Mouse (Mus musculus) gastrocnemius, adult 18-20 months (tissue): ENCODE data around the gene Uts2r. TPM values are rescaled to one million over a fixed set of nuclear protein-coding genes. Genes with fewer than 3 reads are reported as not detected.

Source experiments
- DNase-seq: peaks from one replicate; pipeline ENCODE4 v3.0.0; 2021; ENCODE audit warnings: low spot score
- total RNA-seq, 2 experiments: library from RNA; stranded (reverse); gene quantifications; 2 replicates each; pipeline ENCODE4 v1.2.3; 2021

Uts2r gene
- total RNA-seq, 2 experiments from 2014 or later: 0.62 to 1.0 TPM

DNA sequence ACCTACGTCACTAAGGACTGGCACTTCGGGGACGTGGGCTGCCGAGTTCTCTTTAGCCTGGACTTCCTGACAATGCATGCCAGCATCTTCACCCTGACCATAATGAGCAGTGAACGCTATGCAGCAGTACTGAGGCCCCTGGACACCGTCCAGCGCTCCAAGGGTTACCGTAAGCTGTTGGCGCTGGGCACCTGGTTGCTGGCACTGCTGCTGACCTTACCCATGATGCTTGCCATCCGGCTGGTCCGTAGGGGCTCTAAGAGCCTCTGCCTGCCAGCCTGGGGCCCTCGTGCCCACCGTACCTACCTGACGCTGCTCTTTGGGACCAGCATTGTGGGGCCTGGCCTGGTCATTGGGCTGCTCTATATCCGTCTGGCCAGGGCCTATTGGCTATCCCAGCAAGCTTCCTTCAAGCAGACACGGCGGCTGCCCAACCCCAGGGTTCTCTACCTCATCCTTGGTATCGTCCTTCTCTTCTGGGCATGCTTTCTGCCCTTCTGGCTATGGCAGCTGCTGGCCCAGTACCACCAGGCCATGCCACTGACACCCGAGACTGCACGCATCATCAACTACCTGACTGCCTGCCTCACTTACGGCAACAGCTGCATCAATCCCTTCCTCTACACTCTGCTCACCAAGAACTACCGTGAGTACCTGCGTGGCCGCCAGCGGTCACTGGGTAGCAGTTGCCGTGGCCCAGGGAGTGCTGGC, 720 bp downstream of the Uts2r start:
- DNase-seq: peak; percentile 82

DNA sequence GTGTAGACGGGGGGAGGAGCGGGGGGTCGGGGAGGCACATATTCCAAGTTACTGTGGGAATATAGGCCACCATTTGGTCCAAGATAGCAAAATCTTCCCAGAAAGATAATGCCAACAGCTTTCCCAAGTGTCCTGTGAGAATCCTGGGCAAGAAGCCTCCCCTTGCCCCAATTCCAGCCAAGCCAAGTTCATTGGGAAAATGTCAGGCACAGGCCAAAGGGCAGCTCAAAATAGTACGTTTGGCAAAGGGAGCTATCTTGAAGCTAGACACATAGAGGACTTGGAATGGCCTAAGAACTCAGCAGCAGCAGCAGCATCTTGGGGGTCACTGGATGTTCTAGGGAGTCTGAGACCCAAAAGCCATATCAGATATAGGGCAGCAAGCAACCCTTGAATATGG, 3.7 kb downstream of the Uts2r start:
- DNase-seq: peak; percentile 51

DNA sequence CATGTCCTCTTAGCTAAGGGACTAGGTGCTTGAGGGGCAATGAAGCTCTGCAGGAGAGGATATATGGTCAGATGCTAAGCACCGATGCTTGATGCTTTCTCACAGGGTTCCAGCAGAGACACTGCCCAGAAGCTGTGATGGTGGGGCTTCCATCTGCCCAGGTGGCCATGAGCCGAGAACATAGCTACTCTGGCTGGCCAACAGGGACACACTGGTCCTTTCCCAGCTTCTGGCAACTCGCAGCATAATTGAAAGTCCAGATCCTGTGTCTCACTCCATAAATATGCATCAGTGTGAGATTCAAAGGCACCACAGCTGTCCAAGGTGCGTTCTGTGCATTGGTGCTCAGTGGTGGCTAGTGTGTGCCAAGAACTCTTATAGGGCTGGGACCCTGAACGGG, 13.1 kb downstream of the Uts2r start:
- peak; percentile 58 for DNase-seq

DNA sequence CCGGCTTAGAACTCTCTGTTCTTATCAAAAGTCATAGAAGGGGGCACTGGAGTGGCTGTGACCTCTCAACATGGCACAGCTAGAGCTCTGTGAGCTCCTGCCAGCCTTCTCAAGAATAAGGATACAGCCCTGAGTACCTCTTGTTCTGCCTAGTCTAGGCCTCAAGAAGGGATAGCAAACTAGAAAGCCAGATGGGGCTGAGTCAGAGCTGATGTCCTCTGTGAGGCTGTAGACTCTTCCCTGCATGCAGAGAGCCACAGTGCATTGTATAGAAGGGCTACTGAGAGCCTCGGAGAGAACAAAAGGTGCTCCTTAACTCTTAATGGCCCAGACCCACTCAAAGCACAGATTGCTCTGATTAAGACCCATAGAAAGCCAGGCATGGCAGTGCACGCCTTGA, 14.2 kb downstream of the Uts2r start:
- DNase-seq: no peak

DNA sequence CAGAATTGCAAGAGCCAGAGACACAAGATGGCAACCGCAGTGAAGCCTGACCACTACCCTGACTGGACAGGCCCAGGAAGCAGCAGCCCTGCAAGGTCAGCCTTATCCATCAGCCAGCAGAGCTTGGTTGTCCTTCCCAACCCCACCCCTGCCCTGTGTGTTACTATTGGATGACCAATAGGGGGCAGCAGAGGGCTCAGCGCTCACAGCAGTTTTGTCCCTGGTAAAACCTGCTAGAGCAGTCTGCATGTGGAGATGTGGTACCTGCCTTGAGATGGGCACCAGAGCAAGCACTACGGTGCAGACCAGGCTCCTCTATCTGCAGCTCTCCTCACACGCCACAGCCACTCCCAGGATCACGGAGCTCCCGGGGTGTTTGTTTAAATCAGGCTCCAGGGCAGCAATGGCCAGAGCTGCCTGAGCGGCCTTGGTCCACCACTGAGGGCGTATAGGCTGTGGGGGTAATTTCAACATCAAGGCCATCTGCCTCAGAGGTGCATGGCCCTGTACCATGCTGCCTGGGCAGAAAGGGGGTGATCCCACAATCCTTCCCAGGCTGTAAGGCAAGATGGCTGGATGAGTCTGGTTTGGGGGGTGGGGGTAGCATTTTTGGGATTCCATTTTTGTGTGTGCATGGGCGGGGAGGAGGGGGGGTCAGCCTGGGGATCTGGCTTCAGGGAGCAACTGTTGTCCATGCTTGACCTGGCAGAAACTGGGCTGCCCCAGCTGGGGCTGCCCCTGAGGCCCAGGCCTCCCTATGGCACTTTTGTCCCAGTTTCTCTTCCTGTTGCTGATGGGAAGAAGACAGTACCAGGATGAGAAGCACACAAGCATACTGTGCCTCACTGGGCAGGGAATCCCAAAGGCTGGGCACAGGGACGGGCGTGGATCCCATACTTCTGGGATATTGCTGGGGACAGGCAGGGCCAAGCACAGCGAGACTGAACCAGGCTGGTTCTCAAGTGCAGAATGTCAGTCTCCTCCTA, 16.5 kb downstream of the Uts2r start:
- DNase-seq: peak; percentile 57

DNA sequence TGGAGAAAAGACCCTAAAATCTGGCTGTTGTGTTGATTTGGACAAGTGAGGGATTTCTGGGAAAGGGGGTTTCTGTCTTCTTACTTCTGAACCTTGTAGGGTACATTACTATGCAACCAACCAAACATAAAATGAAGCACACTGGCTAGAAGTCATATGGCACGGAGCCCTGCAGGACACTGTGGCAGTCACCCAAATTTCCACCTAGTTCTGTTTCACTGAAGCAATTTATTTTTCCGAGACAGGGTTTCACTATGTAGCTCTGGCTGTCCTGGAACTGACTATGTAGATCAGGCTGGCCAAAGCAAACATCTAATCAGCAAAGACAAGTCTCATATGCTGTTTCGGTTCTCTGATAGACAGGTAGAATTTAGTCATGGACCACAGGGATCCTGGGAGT, 29.6 kb downstream of the Uts2r start:
- DNase-seq: peak; percentile 64

DNA sequence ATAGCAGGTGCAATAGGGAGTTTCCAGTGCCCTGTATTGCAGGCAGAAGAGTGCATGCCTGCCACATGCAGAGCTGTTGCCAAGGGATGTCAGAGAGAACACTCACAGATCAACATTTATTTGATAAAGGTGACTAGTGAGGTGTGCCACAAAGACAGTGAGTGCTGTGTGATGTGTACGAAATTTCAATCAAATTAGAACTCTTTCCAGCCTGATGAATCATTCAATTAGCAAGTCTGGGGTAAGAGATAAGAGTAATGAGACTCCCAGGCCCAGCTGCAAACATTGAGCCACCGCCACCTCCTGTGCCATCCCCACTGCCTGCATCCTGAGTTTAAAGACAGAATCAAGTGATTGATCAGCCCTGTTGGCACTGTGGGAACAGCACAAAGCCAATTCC, 32.7 kb downstream of the Uts2r start:
- DNase-seq: no peak

DNA sequence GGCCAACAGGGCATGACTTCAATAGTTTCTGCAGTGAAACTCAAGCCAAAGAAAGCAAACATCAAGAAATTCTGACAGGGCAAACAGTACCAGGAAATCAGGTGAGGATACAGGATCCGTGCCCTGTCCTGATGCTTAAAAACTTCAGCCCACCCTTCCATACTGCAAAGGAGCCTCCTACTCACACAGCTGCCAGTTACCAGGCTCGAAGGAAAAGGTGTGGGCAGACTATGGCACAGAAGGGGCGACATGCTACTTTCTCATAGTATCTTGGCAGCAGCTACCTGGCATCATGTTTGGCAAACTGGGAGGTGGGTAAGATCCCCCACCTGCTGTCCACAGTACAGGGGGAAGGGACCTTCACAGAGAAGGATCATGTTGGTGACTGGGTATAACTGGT, 33.3 kb downstream of the Uts2r start:
- no peak for DNase-seq

DNA sequence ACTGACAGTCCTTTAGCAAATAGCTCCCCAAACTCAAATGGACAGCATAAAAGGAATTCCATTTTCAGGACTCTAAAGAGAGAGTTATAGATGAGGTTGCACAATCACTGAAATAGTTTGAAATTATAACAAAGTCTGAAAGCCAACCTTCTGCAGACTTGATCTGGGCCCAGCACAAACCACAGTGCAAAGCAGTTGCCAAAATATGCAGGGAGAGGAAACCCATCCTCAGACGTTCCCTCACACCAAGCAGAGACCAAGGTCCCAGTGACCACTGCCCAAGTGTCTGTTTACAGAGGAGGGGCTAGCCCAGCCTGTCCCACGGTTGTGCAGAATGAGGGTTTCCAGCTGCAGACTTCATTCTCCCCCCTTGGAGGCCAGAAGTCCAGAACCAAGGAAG, 38.6 kb downstream of the Uts2r start:
- no peak for DNase-seq

DNA sequence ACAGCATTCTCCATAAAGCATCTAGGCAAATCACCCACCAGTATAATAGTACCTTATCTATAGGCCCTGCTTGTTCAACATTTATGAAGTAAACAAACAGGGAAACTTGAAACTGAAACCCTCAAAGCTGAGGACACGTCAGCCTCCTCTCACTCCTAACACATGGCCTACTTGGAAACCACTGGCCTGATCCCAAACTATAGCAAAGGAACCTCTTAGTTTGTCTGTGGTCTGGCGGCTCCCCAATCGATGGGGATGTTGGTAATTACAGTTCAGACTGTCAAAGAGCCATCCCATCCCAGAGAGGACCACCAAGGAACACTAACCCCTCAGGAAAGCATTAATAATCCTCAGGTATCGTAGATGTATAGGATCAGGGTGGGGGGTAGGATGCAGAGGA, 39.8 kb downstream of the Uts2r start:
- no peak for DNase-seq

DNA sequence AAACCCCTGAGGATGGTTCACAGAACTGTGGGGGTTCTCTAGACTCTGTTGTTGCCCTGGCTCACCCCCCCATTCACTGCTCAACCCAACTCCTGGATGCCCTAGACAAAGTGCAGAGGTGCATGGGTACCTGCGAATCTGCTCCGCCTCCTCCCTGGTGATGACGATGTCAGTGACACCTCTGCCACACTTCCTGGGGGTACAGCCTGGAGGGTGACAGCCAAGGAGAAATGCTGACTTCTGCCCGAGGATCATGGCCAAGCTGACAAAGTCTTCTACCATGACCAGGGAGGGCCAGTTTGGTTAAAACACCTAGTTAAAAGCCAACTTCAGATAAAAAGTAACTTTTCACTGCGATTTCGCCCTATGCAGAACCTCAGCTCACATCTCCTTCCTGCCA, 40.7 kb downstream of the Uts2r start:
- DNase-seq: no peak

DNA sequence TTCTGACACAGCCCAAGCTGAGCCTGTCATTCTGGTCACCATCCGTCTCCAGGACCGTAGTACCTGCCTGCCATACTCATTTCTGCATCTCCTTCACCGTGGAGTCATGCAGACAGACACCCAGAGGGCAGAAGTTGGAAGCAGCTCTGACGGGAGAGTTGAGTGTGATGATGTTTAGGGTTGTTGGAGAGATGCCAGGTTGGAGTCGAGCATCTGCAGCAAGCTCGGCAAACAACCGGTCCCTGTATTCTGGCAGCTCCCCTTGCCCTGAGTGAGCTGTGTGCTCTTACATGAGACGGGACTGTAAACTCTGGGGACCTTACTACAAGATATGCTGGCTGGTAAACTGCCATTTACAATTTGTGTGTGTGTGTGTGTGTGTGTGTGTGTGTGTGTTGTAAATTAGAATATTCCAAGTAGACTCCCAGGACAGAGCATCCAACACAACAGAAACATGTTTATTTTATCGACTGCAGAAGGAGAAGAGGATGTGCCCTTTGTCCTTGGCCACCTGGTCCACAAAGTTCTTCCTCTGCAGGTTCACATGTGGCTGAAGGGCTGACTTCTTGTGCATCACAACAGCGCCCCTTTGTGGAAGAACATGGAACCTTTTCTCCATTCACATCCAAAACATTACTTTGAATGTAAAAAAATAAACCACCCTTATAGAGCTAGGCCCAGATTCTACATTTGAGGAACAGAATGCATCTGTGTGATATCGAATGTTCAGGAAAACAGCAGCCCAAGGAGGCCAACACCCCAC, 41.5 kb downstream of the Uts2r start:
- peak; percentile 59 for DNase-seq

DNA sequence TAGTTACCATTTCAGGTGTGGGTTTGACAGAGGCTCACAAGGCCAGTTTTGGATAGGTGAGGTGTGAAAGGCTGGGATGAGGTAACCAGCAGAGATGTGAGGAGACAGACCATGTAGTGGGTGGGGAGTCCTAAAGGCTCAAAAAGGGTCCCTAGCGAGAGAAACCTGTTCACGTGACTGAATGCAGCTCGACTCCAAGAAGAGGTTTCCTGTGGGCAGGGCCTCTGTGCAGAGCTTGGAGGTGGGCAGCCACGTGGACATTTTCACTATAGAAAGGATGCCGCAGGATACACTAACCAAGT, 43.7 kb downstream of the Uts2r start:
- DNase-seq: no peak

DNA sequence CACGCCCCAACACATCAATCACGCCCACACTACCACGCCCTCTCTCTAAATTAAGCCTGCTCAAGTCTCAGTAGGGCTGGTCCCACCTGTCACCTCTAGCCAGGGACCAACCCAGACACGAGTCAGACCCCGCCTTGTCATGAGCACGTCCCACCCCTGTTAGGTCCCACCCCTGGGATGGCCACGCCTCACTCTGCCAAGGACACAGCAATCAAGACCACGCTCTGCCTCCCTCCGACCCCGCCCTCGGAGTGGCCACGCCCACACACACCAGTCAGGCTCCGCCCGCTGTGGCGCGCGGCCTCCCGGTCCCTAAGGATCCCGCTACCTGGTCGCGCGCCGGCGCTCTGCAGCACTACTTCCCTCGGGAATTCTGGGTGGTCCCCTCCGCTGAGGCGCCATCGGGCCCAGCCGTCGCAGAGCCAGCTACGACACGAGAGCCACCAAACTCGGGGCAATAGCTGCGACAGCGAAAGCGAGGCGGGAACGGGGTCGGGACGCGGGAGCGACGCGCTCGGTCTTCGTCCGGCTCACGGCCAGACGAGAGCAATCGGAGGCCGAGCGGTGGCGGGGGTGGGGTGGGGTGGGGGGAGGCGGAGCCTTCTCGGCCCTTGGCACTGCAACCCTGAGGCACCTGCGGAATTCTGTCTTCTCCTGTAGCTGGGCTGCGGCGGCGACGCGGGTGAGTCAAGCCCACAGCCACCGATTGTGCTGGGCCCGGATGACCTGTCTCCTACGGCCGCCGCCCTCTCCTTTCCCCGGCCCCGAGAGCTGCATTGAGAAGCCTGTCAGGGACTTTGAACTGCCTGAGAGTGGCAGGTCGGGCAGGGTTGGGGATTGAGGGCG, 44.3 kb downstream of the Uts2r start, which contains the start of the genes Hexdc and Ogfod3:
Hexdc (plus strand) TSS at position 273 of the 846 bp plus-strand sequence.
Ogfod3 (minus strand) TSS at position 551 of the 846 bp plus-strand sequence.
- peak; percentile 95 for DNase-seq

Other genes starting within 250 kb of the Uts2r start
- 1 to 10 TPM; 3.0 to 3.5 TPM for gene Ccdc57, start 227.4 kb upstream of the Uts2r start, total RNA-seq
- gene Slc16a3, start 211.8 kb upstream of the Uts2r start, total RNA-seq: 100 to 1,000 TPM; 257 to 298 TPM
- gene Csnk1d, start 168.9 kb upstream of the Uts2r start, total RNA-seq: 10 to 100 TPM; 48.7 to 57.4 TPM
- gene Cd7, start 120.9 kb upstream of the Uts2r start, total RNA-seq: not detected
- not detected for gene Sectm1b, start 96.7 kb upstream of the Uts2r start, total RNA-seq
- gene Sectm1a, start 79.1 kb upstream of the Uts2r start, total RNA-seq: under 1 TPM in 1 of 2 experiments, not detected in 1; 0.17 TPM
- not detected for gene Tex19.2, start 41.6 kb upstream of the Uts2r start, total RNA-seq
- gene Tex19.1, start 14.1 kb upstream of the Uts2r start, total RNA-seq: not detected
- gene Hexdc, start 44.2 kb downstream of the Uts2r start, total RNA-seq: 1 to 10 TPM; 5.7 to 7.1 TPM
- 10 to 100 TPM; 12.3 TPM for gene Ogfod3, start 44.4 kb downstream of the Uts2r start, total RNA-seq
- 1 to 10 TPM; 2.6 to 2.9 TPM for gene Cybc1, start 69.1 kb downstream of the Uts2r start, total RNA-seq
- 100 to 1,000 TPM in 1 of 2 experiments, 10 to 100 TPM in 1; 75.8 to 117 TPM for gene Narf, start 77.0 kb downstream of the Uts2r start, total RNA-seq
- gene Foxk2, start 99.7 kb downstream of the Uts2r start, total RNA-seq: 10 to 100 TPM; 26.5 to 30.9 TPM
- gene Wdr45b, start 194.2 kb downstream of the Uts2r start, total RNA-seq: 10 to 100 TPM; 16.0 to 19.1 TPM
- 10 to 100 TPM; 14.6 to 17.9 TPM for gene Rab40b, start 228.0 kb downstream of the Uts2r start, total RNA-seq